Mouse (Mus musculus) retina, embryonic 14.5 days (tissue): Measurements from ENCODE around the gene Fhad1.
"Not testable (repeated sequence)": the region's sequence is repeated elsewhere in the genome, so short reads cannot be mapped to it uniquely, and the experiment has no call there.

Source experiments
- DNase-seq: peaks from one replicate; pipeline ENCODE4 v3.0.0-alpha.2; 2015; ENCODE audit warnings: low spot score

The Fhad1 gene

DNA sequence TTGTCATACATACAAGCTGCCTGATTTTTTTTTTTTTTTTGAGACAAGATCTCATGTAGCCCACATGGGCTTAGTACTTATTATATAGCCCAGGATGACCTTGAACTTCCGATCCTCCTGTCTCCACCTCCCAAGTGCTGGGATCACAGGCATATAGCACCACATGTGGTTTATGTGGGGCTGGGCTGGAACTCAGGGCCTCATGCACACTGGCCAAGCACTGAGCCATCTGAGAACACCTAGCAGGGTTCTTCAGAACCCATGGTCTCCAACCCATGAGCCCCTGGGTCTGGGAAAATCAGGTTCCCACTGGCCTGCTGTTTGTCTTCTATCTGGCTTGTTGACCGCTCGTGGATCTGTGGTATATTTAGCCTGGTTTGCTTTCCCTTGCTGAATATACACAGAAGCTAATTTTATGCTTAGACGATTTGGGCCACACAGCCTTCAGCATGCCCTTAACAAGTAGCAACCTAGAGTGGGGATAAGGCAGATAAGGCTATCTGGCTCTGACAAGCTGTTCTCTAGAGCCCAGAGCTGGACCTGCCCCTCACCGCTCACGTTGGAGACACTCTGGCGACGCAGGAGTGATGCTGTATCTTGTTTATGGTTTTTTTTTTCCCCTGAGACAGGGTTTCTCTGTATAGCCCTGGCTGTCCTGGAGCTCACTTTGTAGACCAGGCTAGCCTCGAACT, 24.9 kb upstream of the Fhad1 start:
- DNase-seq = no peak

DNA sequence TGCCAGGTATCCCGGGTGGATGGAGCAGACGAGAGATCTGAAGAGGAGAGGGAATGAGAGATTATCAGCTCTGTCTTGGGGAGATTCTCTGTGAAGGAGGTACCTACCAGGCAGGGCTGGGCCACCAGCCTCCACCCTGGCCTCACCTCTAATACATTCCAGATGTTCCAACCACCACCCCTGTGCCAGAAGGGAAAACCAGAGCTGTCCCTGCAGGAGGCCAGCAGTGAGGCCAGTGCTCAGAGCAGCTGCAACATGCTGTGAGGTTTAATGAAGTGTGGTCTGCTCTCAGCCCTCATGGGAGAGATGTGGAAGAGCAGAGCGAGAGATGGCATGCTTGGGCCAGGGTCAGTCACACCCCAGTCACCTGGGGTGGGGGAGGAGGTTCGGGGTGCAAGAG, 23.0 kb upstream of the Fhad1 start:
- DNase-seq = no peak

DNA sequence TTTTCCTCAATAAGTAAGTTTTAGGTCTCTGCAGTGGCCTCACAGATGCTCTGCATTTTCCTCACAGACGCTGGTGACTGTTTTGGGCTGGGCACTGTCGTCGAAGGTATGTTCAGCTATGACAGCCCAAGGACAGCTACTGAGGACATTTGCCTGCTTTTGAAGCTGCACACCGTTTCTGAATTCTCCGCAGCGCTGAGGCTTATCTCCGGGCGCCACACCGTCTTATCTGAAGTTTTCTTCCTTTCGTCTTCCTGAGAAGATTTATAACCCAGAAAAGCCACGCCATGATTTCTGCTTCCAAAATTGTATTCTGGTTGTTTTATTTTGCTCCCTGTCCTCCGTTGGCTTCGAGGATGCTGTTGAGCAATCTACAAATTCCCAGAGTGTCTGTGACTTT, 13.7 kb upstream of the Fhad1 start:
- no peak for DNase-seq

DNA sequence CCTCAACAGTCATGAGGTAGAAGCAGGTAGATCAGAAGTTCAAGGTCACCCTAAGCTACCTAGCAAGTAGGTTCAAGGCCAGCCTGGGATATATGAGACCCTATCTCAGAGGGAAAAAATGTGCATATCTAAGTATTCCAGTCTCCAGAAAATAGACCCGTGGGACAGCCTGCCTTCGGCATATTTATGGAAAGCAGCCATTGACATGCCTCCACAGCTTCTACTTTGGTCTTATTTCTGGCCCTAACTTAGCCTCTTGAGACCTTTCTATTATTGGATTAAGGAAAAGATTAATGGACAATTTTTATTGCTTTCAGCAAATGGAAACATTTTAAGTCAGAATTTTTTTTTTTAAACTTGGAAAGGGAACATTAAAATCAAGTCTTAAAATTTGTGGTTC, 12.1 kb upstream of the Fhad1 start:
- no peak for DNase-seq

DNA sequence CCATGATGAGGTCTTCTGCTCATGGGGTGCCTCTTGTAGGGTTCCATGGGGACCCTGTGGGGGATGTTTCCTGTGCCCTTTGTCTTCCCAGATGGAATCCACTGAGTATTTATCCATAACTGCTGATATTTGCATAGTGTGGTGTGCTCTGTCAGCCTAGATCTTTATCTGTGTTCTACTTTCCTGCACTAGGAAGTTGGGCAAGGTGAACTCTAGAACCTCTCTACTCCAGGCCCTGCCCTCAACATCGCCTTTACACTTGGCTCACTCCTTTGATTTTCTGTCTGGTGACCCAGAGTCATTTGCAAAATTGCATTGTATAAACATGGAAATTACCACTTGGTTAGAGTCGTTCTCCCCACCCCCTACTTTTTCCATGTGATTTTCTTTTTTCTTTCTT, 9.7 kb upstream of the Fhad1 start:
- no peak for DNase-seq

DNA sequence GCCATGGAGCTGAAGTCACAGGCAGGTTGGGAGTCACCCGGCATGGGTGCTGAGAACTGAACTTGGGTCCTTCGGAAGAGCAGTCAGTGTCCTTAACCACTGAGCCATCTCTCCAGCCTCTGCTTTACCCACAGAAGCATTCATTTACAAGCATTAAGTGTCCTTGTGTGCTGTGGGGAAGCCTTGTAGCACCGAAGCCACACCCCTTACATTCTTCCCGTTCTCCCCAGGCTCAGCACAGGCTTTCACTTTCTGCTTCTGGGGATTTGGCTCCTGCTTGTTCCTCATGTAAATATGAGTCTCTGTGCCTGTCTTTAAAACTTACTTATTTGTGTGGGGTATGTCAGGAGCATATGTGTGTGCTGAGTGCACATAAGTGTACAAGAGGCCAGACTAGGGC, 8.3 kb upstream of the Fhad1 start:
- DNase-seq = no peak

DNA sequence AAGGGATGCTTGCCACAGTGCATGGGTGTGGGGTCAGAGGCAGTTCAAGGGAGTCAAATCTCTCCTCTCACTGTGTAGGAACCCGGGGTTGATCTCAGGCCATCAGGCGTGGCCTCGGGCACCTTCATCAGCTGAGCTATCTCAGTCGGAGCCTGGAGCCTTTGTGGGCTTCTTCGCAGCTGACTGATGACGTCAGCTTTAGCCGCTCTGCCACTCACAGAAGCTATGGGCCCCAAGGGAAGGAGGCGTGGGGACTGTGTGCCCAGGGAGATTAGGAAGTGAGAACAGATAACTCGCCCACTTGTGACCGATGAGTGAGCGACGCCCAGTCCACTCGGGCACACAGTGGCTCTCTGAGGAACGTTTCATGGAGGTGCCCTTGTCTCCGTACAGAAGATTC, 2.8 kb upstream of the Fhad1 start:
- peak; percentile 37 for DNase-seq

DNA sequence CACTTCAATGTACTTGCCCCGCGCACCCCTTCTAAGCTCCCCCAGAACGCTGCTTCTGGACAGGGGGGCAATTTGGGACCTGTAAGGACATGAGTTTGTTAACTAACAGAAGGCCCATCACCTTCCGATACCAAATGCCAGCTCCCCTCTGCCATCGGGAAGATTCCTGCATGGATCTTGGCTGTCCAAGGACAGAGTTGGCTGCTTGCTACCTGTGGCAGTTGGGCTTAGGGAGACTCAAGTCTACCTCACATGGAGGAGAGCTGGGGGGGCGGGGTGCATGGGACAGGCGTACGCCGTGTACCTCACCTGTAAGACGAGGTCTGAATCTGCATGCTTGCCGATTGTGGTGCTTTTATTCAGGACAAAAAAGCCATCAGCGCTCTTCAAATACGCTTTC, 3.6 kb downstream of the Fhad1 start:
- no peak for DNase-seq

DNA sequence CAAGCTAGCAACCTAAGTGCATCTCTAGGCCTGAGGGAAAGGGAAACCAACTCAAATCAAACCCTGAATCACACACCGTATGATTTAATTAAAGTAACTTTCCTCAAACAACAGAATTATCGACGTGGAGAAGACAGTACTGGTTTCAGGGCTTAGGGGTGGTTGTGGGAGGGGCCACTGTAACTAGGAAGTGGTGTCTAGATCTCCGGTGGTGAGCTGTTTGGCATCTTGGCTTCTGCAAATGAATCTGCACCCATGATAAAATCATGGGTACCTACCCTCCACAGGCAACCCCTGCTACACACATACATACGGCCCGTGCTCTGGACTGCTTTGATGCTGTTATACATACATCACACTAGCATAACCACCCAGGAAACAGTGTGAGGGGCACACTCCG, 4.4 kb downstream of the Fhad1 start:
- no peak for DNase-seq

DNA sequence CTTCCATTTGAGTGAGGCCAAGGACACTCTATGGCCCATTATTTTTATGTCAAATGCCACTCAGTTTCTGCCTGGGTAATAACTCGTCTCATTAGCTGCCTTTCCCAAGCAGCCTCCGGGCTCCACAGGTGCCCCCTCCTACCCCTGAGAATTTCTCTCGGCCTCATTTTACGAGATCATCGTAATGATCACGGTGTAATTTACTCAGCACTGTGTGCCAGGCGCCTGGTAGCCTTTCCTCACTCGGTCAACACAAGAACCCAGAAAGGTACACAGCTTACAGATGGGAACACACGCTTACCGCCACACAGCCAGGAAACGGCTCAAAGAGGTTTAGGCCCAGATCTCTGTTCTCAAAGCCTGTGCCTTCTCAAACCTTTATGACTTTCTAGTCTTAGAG, 6.7 kb downstream of the Fhad1 start:
- no peak for DNase-seq

DNA sequence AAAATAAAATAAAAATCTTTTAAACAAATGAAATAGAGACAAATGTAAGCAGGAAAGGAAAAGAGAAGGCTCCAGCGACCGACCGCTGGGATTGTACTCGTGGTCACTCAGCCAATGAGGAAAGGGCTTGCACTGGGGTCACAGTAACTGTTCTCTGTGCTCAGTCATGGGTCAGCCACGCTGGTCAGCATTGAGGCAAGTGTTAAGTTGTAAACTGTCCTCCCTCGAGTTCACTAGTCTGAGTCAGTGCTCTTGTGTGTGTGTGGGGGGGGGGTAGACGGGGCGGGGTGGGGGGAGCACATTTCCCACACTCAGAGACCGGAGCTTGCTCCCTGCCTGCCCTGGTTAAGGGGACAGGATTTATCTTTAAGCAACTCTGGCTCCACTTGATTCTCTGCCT, 14.3 kb downstream of the Fhad1 start:
- no peak for DNase-seq

DNA sequence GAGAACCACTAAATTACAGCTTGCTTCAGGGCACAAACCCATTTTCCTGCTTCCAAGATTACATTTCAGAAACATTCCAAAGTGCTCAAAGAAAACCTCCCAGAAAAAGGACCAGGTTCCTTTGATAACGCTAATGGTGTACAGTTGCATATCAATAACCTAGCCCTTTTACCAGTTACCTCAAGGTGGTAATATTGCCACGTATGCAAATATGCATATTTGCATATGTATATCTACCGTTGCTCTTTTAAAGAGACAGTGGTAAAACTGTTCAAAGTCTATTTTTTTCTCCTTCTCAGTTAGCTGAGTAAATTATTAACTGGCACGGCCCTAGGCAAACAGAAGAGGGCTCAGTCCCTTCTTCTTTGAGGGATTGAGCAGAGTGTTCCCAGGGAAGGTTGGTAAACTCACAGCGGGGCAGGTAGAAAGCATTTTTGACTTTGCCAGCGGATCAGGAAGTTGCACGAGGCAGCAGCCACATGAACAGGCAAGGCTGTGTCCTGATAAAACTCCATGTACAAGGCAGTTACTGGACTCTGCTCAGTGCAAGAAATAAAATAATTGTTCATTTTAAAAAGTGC, 15.3 kb downstream of the Fhad1 start:
- DNase-seq = no peak

DNA sequence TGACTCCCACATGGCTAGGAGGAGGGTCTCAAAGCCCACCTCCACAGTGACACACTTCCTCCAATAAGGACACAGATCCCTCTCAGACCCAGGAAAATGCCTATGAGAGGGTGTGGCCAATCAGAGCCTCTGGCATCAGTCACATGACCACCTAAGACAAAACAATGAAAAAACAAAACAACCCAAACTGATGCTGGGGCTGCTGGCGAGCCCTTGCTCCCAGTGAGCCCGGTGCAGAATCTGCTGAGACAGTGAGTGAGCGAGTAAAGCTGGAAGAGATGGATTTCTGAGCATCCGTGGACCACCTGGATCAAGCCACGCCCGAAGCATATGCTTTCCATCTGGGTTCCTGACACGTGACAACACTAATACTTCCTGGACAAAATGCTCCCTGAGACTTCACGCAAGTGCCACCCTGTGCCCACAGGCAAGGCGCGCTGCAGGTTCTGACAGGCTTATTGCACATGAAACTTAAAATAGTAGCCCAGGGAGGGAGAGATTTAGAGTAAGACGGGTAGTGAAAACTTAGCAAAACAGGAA, 16.5 kb downstream of the Fhad1 start:
- peak; percentile 58 for DNase-seq

DNA sequence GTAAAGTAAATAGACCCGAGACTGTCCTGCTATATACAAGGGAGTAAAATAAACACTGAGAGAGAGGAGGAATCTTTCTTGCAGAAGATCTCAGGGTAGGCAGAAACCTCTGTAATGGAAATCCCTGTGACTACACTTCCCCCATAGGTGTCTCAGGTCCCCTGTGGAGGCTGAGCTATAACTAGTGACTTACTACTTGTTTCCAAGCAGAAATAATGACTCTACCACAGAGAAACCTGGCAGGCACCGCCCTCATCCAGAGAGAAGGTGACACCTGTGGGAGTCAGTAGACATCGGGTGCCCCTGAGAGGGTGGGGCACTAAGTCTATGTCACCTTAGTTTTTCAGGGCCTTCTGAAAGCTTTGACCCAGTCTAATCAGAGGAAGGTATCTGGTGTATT, 18.0 kb downstream of the Fhad1 start:
- no peak for DNase-seq

DNA sequence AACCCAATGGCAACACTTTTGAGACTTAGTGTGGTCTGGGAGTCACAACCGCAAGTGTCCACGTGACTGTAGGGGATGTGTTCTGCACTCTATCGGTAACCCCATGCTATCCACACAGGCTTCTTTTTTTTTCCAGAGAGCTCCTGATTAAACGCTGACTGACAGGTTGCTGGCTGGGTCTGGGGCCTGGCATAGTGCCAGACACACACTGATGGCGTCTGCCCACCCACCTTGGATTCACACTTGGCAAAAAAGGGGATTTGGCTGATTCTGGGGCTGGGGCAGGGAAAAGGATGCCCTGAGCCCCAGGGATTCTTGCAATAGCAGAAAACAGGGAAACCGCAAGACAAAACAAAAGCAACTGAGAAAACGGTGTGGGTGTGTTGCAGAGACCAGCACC, 18.8 kb downstream of the Fhad1 start:
- DNase-seq = no peak

DNA sequence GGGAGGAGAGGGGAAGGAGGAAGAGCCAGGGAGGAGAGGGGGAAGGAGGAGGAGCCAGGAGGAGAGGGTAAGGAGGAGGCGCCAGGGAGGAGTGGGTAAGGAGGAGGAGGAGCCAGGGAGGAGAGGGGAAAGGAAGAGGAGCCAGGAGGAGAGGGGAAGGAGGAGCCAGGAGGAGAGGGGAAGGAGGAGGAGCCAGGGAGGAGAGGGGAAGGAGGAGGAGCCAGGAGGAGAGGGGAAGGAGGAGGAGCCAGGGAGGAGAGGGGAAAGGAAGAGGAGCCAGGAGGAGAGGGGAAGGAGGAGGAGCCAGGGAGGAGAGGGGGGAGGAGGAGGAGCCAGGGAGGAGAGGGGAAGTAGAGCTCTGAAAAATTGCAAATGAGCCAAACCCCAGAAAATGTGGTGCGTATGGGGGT, 20.8 kb downstream of the Fhad1 start:
- not testable (repeated sequence) for DNase-seq

DNA sequence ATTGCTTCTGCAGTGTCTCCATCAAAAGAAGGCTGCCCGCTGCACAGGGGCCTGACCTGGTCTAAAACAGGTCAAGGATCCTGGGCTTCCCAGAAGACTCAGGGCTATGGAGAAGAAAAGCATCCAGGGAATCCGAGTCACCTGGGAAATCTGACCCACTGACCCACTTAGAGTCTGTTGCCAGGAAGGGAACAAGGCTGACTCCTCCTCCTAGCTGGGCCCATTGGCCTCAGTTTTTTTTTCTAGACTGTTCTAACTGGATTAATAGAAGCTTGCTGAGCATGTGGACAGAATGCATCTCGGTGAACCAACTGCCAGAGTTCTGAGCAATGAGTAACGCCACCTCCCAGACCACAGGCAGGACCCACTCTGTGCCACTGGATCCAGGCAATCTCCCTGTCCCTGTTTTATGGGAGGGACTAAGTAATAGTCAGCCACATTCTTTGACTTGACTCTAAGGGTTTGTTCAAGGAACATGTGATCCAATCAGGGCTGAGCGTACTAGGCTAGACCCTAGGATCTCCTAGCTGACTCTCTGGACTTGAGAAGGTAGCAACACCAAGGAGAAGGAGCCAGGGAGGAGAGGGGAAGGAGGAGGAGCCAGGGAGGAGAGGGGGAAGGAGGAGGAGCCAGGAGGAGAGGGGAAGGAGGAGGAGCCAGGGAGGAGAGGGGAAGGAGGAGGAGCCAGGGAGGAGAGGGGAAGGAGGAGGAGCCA, 21.4 kb downstream of the Fhad1 start:
- no peak for DNase-seq

DNA sequence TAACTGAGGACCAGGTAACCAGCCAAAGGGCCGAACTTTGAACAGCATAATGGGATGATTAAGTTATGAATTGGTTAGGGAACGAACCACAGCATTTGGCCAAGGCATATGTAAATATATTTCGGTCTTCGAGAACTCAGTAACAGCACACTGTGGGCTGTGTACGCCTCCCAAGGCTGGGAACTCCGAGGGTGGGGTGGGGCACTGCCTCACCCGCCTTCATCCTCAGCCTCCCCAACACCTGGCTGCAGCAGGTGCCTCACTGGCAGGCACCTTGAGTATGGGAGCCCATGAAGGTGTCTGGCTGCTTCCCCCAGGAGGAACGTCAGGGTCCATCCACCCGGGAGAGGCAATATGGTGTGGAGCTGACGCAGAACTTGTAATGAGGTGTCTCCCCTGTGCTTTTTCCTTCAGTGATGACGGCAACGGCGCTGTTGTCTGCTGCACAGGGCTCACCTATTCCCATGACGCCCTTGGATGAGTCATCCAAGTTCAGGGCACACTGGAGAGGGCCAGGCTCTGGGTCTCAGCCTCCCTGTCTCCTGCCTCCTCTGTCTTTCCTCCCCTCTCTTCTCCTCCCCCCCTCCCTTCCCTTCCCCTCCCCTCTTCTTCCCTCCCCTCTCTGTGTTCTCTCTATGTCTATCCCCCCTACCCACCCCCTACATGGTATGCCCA, 22.2 kb downstream of the Fhad1 start:
- no peak for DNase-seq

DNA sequence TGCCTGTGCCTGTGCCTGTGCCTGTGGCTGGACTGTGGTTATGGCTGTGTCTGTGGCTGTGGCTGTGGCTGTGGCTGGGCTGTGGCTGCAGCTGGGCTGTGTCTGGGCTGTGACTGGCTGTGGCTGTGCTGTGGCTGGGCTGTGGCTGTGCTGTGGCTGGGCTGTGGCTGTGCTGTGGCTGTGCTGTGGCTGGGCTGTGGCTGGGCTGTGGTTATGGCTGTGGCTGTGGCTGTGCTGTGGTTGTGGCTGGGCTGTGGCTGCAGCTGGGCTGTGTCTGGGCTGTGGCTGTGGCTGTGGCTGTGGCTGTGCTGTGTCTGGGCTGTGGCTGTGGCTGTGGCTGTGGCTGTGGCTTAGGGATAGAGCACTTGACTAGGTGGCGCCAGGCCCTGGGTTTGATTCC, 26.7 kb downstream of the Fhad1 start:
- no peak for DNase-seq

DNA sequence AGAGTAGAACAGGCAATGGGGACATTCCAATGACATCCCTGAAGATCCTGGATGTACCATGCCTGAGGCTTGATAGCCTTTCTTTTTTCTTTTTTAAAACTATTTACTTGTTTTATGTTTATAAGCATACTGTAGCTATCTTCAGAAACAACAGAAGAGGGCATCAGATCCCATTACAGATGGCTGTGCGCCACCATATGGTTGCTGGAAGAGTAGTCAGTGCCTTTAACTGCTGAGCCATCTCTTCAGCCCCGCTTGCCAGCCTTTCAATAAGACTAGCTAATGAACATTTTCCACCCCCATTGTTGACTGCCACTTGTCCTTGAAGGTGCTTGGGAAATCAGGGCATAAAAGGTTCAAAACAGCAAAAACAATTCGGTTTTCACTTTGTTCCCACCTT, 31.2 kb downstream of the Fhad1 start:
- peak; percentile 23 for DNase-seq

DNA sequence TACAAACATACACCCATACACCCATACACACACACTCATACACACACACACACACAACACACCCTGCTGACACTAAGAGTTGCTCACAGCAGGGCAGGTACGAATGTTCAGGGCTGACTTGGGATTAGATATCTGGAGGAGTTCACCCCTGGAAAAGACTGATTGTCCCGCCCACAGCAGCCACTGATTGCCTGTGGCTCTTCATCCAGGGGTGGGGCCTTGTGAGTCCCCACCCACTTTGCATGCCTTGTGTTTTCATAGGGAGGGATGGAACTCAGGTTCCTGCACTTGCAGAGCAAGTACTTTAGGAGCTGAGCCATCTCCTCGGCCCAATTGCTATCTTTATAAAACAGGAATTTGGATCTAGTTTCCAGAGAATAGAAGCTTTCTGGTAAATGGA, 33.4 kb downstream of the Fhad1 start:
- no peak for DNase-seq

DNA sequence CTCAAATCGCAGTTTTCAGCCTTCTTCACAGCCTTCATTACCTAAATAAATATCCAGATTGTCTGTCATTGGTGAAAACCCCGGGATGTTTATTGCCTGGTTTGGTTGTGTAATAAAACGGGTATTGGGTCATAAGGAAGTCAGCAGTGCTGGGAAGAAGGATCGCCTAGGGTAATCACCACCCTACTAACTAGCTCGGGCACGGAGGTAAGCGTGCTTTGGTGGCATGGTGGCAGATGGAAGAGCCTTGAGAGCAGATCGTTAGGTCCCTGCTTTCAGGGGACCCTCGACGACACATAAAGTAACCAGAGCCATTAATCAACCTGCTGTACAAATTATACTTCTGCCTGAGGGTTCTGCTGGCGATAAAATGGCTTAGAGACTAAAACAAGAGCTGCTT, 36.3 kb downstream of the Fhad1 start:
- DNase-seq = no peak

DNA sequence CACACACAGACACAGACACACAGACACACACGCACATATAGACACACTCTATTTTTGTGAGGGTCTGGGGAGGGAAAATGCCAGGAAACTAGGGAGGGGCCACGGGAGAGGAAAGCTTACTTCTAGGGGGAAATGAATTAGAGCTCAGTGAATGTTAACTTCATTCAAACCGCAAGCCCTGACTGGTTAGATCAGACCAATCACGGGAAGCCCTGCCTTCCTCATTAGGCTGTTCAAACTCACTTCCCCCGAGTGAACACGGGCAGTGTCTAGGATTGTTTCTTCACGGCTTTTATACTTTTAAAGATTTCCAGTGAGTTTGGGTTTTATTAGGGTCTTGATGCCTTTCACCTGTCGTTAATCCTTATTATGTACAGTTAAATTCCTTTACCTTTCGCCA, 37.5 kb downstream of the Fhad1 start:
- DNase-seq = no peak
